Mouse (Mus musculus): ENCODE results near the gene Hmx1.

Gene Hmx1

DNA sequence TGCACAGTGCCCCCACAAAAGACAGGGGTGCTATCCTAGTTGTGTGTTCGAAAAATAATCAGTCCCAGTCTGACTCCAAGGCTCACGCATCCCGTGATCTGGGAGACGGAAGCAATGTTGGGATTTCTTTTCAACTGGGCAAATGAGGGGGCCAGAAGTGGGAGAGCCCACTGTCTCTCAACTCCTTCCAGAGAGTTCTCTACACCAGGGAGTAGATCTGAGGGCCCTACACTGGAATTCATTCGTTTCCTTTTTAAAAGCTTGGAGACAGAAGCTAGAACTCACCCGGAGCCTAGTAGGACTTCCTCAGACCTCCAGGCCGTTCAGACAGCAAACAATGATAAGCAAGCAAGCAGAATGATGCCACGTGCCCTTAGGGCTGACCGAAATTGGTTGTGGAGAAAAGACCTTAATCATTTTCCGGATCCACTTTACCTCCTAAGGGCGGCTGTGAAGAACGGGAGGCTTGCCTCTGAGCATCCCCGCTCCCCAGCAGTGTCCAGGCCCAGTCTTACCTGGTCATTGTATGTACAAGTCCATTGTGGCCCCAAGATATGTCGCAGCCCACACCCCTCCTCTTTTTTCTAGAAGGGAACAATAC is 9.5 kb downstream of the Hmx1 start:
- DNase-seq (ENCODE audit: low spot score): no peak

DNA sequence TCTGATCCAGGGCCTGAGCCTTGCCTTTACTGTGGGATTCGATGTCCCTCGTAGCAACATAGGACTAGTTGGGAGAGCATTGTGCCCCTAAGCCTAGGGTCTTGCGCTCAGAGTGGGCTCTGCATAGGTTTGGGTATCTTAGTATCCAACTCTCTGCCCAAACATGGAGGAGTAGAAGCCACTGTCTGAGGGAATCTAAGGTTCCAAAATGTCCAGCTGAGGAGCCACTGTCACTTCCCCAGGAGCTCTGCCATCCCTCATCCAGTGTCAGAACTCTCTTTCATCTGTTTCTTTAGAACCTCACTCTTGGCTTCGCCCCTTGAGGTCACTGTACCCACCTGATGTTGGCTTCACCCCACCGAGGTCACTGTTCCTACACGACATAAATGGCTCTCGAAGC is 10.2 kb downstream of the Hmx1 start:
- DNase-seq (ENCODE audit: low spot score): no peak

DNA sequence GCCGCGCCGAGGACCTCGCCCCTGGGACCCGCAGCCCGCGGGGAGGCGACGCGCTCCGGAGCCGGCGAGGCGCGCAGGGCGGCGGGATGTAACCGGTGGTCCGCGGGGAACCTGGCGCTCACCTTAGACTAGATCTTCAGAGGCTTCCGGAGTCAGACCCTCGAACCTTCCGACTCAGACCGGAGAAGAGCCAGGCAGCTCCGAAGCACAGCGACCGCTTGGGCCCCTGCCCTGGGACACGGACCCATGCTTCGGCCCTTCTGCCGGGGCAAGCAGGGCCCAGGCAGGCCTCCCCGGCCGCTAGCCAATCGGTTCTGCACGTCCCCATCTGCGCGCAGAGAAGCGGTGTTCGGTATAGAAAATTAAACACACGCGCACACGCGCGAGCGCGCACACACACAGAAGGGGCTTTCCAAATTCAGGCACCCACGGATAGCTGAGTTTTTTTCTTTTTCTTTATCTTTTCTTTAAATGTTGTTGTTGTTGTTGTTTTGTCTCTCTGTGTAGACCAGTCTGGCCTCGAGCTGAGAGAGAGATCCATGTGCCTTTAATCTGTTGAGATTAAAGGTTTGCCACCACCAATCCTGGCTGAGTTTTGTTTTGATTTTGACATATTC is 10.9 kb downstream of the Hmx1 start:
- DNase-seq (ENCODE audit: low spot score): no peak

DNA sequence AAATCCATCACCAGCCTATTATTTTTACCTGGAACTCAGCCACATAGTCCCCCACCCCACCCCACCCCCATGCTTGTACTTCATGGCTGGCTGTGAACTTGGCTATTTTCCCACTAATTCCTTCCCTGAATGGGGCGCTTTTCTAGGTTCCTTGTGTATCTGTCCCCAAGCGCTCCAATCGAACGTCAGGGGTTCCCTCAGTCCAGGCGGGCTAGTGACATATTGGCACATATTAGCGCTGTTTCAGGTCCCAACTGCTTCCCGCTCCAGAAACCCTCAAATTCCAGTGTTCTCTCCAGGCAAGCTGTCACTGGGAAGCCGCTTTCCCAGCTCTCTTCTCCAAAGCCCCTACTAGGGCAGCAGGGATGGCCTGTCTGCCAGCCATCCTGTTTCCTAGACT is 12.3 kb downstream of the Hmx1 start:
- DNase-seq (ENCODE audit: low spot score): no peak

DNA sequence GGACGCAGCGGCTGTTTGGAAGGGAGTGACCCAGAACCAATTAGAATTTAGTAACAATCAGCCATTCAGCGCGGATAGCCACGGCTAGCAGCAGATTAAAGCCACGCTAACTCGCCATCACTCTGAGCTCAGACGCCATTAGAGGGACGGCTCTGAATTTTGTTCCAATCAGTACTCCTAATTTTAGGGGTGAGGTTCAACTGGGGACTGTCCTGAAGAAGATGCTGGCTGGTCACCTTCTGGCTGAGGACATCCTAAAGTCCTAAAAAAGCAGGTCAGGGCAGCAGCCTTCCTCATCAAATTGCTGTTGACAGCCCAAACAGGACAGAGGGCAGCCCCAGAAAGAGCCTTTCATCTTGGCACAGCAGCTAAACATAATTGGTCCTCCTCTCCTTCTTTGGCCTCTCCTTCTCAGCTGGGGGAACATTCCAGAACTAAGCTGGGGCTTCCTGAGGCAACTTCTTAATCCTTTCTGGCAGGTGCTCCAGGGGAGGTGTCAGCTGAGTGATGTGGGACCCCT is 18.6 kb downstream of the Hmx1 start:
- no peak for DNase-seq (ENCODE audit: low spot score)

DNA sequence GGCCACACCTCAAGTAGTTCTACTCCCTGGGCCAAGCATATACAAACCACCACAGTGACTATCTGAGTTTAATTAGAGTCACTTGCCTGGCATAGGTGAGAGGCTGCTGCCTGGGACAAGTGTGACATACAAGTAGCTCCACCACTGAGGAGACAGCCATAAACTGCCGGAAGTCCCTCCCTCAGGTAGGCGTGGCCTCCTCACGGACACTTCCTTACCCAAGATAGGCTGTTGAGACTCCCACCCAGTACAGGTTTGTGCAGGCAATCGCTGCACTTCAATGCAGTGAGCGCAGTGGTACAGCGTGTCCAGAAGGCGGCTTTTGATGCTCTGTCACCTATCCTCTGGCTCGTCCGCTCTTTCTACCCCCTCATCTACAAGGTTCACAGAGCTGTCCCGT is 22.1 kb downstream of the Hmx1 start:
- DNase-seq (ENCODE audit: low spot score): no peak

DNA sequence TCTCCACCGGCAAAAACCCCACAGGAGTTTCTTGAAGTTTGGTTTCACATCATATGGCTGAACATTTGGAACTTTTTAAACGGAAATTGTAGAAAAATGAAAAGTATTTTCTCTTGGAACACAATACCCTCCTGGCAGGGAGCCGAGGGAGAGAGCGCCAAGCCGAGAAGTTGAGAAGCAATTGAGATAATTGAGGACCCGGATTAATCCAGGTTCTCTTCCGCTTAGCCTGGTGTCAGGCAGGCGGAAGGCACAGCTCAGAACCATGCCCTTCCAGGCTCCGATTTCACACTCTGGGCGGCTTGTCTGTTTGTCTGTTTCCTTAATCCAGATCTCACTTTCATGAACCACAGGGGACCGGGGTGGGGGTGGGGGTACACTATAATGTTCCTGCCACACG is 23.9 kb downstream of the Hmx1 start:
- DNase-seq (ENCODE audit: low spot score): no peak

DNA sequence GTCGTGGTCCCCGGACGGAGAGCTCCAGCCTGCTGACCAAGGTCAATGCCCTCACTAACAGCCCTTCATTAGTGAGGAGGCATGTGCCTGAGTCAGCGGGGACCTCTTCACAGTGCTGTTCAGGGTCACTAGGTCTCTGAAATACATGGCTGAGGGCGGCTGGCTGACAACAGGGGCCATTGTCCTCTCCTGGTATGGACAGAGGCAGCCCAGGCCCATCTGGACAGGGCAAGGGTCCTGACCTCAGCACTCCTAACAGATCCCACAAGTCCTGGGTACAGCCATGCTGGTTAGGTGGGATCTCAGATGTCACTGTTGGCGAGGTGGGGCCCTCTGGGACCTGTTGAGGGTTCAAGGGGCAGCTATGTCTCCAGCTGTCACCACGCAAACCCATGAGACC is 28.8 kb downstream of the Hmx1 start:
- DNase-seq (ENCODE audit: low spot score): no peak

DNA sequence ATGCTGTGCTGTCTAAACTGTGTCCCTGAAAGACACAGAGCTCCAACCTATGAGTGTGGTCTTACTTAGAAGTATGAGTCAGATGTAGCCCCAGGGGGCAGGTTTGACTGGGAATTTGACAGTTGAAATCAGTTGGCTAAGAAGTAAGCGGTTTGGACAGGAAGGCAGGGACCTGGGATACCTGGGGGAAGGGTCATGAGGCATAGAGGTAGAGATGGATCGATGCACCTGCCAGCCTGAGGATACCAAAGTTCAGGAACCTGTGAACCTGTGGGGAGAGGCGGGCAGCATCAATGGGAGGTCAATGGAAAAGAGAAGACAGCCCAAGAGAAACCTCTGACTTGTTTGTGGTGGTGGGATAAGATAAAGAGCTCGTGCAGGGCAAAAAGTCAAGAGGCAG is 32.7 kb downstream of the Hmx1 start:
- no peak for DNase-seq (ENCODE audit: low spot score)

DNA sequence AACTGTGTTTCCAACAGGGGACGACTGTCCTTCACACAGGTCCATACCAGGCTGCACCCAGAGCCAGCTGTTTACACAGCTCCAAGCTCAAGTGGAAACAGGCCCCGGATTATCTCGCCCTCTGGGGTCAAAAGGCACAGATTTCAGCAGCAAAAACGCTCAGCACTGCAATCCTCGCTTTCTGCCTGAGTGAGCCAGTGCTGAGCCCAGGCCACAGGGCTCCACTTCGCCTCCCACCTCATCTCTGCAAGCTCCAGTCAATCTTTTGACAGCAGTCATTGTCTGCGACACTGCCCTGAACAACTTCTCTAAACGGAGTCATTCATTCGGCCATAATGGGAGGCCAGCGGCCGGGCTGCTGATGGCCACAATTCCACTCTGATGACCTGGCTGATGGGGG is 36.3 kb downstream of the Hmx1 start:
- DNase-seq (ENCODE audit: low spot score): no peak

DNA sequence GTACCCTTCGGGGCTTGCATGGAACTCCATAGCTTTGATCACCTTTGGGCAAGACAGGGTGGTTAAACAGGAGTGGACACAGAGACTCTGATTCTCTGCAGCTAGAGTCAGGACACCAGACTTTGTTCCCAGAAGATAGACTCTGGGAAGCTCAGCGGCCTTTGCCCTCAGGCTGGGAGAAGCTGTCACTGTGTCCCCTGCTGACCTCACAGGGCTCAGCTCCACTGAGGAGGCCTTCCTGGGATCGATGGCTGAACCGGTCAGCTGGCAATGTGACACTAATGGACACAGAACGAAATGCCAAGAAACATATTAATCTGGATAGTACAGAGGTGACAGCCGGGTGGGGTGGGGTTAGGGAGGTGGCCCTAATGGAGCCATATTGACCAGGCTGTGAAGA is 39.0 kb downstream of the Hmx1 start:
- DNase-seq (ENCODE audit: low spot score): no peak

DNA sequence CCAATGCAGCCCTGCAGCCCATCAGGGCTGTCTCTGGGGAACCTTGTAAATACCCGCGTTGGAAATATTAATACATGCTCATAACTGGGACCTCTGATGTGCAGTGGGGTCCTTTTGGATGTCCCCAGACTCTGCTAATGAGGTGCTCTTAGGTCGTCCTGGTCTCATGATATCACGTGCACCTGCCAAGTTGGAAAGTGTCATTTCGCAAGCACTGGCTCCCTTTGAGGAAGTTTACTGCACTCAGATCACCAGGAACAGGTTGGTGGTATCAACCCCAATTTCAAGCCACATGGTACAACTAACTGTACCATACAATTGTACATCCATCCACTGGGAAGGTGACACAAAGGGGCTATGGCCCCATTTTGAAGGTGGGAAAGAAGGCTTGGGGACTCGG is 39.5 kb downstream of the Hmx1 start:
- DNase-seq (ENCODE audit: low spot score): no peak

DNA sequence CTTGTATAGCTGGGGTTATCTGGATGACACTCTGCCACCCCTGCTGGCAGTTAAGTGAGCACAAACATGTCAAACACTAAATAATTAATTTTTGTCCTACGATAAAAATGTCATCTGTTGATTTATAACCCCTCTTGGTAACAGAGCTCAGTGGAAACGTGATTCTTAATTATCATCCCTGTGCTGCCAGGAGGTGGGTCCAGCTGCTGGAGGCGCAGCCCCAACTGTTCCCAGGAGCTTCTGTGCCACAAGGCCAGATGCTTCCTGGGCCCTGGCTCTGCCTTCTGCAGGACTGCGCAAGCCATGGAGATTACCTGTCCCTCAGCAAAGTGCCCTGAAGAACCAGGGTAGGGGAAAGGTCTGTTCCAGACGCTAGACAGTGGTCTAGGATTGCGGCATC is 43.2 kb downstream of the Hmx1 start:
- no peak for DNase-seq (ENCODE audit: low spot score)

DNA sequence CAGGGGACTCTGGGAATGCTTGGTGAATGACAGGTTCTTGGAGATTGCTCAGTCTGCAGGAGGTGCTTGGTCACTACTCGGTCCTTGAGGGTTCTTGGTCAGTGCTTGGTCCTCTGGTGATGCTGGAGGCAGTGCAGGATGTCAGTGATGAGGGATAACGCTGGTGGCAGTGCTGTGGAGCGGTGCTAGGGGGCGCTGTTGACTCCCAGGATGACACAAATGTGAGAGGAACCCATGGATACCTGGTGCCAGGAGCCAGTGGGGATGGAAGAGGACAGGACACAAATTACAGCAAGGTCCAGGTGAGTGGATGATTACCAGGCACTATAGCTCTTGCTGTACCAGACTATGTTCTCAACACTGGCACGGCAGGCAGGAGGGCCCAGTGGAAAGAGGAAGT is 45.1 kb downstream of the Hmx1 start:
- DNase-seq (ENCODE audit: low spot score): no peak

DNA sequence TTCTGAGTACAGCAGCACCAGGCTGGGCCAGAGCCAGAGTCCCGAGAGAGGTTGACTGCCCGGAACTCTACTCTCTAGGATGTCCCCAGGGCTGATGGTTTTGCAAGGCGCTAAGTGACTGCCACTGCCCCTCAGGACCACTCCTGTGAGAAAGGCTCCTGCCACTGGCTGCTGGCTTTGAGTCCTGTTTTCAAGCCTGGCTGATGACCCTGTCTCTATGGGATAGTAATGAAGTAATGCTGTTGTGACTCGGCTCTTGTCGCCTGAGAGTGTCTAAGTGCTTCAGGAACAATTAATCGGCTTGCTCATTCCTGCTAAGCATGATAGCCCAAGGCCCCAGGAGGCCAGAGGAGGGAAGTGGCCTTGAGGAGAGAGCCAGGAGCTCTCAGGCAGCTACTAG is 45.8 kb downstream of the Hmx1 start:
- no peak for DNase-seq (ENCODE audit: low spot score)

DNA sequence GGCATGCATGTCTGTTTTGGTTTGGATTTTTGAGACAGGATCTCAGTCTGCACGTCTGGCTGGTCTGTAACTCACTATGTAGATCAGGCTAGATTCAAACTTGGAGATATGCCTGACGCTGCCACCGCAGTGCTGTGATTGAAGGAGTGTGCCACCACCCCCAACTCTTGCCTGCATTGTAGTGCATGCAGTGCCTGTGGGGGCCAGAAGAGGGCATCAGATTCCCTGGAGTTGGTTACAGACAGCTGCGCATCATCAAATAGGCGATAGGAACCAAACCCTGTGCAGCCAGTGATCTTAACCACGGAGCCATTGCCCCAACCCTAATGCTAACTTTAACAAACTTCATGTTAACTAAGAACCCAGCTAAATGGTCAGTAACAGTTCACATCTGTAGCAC is 49.9 kb downstream of the Hmx1 start:
- no peak for DNase-seq (ENCODE audit: low spot score)

DNA sequence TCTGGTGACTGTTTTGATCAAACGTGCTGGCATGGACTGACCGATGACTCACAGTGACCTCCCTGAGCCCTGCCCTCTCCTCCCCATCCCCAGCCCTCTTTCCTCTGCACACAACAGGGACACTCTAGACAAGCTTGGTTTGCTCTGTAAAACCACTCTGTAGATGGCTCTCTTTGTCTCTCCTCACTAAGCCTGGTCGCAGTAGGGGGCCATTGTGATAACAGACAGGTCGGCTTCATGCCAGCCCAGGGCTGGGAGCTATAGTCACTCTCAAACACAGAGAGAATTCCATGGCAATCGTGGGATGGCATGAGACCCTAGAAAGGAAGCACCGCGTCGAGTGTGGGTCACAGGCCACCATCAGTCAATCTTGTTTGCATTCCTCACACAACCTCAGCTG is 51.6 kb downstream of the Hmx1 start:
- no peak for DNase-seq (ENCODE audit: low spot score)

DNA sequence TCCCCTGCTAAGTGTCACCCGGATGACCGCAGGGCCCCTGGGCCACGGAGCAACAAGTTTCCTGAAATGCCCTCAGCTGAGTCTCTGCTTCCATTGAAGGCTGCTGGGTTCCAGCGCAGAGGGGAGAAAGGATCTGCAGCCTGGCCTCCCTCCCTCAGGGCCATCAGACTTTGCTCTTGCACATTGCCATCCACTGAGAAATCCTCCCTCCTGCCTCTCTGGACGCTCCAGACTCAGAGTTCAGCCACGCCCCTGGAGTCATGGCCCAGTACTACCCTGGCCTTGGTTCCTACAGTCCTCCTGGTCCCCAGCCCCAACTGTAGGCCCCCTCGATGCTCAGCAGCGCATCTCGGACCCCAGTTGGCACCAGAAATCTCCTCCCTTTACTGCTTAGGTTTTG is 52.5 kb downstream of the Hmx1 start:
- no peak for DNase-seq (ENCODE audit: low spot score)

DNA sequence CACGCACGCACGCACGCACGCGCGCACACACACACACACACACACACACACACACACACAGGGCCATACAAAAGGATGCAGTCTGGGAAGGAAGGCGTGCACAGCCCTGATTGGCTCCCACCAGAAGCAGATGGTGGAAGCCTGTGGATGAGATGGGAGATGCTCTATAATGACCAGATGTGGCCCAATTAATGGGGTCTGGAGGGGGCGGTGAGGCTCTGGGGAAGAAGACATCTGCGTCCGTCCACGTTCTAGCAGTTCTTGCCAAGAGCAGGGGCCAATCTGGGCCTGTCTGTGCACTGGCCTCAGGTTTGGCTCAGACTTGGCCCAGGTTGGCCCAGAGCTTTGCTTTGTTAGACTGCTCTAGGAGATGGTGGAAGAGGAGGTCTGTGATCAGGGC is 55.8 kb downstream of the Hmx1 start:
- DNase-seq (ENCODE audit: low spot score): no peak

DNA sequence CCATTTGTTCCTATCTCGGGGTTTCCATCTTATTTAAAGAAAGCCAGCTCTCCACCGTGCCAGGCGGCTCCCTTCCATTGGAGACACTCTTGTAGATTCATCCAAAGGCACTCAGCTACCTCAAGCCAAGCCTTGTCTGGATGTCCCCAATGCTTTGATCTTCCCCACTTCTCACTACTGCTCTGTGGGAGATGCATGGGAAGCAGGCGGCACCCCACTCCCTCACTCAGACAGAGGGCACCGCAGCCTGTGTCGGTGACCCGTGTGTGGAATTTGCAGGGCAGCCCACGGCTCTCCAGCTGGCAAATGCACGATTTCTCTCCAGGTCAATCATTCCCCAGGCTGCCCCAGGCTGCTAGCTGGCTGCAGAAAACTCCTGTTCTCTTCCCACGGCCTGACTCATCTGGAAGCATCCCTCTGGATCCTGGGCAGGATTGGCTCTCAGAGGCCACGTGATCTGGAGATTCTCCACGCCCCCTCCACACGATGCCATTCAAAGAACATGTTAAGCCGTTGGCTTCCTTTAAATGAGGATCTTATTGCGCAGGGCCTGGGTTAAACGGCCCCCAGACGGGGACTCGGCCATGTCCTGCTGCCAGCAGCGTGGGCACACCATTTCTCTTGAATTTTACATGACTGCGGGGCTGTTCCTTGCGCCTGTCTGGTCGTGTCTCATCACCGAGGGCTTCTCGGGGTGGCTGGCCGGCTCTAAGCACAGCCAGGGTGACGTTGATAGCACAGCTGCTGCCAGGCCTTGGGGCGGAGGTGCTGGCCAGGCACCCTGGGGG is 58.9 kb downstream of the Hmx1 start:
- DNase-seq (ENCODE audit: low spot score): no peak
